Mouse (Mus musculus): ENCODE results near the gene Gfod2.

- TF ChIP-seq FLI1 (IDR thresholded peaks at IDR 0.05; ENCODE audit: low read length) (no peak), GATA1 (IDR thresholded peaks at IDR 0.05; ENCODE audit: borderline replicate concordance, low read length) (no peak)
Measured at GRCm38 (mm10) chr8:105807766-105808165, 49.3 kb upstream of the Gfod2 start.

Data from megakaryocyte, embryonic 14.5 days (primary cell).